Mouse (Mus musculus) frontal cortex, postnatal 10 days (tissue): Measurements from ENCODE around the gene Kank2.
"Not testable (repeated sequence)": the region's sequence is repeated elsewhere in the genome, so short reads cannot be mapped to it uniquely, and the experiment has no call there.

Experiments
- DNase-seq, 2 experiments: peaks; one replicate each; pipeline ENCODE4 v3.0.0; 2022; ENCODE audit warnings: low spot score in 2 of 2, mixed read lengths in 1 of 2

Kank2 gene

DNA sequence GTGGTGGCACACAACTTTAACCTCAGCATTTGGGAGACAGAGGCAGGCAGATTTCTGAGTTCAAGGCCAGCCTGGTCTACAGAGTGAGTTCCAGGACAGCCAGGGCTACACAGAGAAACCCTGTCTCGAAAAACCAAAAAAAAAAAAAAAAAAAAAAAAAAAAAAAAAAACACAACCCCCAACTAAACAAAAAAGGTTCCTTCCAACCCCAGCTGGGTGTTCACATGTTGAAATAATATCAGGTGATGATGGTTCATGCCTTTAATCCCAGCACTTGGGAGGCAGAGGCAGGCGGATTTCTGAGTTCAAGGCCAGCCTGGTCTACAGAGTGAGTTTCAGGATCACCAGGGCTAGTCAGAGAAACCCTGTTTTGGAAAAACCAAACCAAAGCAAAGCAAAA, 12.2 kb downstream of the Kank2 start:
- not testable (repeated sequence) for DNase-seq

GRCm38 (mm10) chr9:21784517-21785307, 13.8 kb downstream of the Kank2 start:
- no peak for DNase-seq

DNA sequence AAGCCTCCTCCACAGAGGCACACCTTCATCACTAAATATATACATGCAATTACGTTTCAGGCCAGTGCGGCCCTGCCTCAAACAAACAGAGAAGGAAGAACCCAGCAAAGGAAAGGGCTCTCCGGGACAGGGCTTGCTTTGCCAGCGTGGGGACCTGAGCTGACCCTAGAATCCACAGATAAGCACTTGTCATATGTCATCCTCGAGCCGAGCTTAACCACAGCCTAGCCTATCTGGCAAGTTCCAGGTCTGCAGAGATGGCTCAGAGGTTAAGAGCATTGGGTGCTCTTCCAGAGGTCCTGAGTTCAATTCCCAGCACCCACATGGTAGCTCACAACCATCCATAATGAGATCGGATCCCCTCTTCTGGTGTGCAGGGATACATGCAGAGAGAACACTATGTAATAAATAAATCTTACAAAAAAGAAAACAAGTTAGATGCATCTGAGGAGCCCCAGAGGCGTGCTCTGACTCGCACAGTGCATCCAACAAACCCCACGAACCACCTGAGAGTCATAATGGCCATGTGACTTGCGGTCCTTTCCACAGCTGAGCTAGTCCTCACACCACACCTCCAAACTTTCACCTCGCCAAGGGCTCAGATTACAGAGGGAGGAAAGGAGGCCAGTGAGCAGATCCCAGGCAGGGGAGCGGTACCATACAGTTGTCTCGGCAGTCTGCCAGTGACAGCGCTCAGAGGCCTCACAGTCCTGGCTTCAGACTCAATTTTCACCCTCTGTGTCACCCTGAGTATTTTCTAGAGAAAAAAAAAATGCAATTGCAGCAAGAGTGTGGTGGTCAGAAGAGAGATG, 16.7 kb downstream of the Kank2 start:
- no peak for DNase-seq

- no peak for DNase-seq
Observed at GRCm38 (mm10) chr9:21777726-21778125, 20.8 kb downstream of the Kank2 start.

DNA sequence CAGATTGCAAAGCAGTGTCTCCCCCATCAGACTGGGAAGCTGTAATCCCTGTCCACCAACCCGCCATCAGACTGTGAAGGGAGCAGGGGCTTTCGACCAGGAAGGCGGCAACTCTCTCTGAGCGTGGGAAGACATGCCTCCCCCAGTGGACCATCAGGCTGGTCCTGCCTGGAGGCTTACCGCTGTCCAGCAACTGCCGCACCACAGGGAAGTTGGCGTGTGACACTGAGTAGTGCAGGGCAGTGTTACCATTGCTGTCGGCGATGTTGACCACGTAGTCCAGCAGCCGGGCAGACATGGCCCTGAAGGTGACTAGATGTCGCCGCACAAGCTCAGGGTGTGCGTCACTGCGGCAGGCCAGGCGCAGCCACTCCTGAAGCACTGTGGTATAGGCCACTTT, 24.2 kb downstream of the Kank2 start:
- no peak for DNase-seq

- not testable (repeated sequence) for DNase-seq
Observed at GRCm38 (mm10) chr9:21773396-21773795, 25.1 kb downstream of the Kank2 start.

DNA sequence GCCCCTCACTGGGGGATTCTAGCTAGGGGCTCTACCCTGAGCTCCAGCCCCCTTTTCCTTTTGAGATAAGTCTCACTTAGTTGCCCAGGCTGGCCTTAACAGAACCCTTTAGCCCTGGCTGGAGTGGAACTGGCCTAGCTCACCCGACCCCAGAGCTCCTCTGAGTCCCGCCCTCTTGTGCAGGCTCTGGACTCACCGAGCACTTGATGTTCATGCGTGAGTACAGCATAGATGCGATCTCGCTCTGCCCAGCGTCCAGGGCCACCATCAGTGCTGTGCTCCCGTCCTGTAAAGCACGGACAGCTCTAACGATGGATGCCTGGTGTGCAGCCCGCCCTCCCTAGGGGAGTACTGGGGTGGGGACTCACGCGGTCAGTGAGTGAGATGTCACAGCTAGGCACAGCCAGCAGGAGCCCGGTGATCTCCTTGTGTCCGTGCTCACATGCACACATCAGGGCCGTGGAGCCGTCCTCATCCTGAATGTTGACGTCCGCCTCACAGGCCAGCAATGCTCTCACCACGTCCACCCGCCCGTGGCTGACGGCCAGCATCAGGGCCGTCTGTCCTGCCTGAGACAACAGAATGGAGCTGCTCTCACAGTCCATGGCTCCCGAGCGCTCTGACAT, 28.9 kb downstream of the Kank2 start:
- DNase-seq, result no peak

- DNase-seq, result no peak
Observed at GRCm38 (mm10) chr9:21768511-21769411, 29.8 kb downstream of the Kank2 start.

DNA sequence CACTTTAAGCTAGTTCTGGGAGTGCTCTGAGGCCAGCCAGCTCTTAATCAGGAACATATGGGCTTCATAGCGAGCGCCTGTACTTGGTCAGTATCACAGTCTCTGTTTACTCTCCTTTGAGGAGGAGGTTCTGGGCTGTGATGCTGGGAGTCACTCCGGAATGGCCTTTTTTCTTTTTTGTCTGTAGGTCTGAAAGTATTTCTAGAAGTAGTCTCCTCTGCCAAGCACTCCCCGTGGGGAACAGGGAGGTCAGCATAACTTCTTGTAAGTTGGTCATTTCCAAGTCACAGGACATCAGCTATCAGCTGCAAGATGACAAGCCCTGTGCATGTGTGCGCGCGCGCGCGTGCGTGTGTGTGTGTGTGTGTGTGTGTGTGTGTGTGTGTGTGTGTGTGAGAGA, 30.6 kb downstream of the Kank2 start:
- no peak for DNase-seq

DNA sequence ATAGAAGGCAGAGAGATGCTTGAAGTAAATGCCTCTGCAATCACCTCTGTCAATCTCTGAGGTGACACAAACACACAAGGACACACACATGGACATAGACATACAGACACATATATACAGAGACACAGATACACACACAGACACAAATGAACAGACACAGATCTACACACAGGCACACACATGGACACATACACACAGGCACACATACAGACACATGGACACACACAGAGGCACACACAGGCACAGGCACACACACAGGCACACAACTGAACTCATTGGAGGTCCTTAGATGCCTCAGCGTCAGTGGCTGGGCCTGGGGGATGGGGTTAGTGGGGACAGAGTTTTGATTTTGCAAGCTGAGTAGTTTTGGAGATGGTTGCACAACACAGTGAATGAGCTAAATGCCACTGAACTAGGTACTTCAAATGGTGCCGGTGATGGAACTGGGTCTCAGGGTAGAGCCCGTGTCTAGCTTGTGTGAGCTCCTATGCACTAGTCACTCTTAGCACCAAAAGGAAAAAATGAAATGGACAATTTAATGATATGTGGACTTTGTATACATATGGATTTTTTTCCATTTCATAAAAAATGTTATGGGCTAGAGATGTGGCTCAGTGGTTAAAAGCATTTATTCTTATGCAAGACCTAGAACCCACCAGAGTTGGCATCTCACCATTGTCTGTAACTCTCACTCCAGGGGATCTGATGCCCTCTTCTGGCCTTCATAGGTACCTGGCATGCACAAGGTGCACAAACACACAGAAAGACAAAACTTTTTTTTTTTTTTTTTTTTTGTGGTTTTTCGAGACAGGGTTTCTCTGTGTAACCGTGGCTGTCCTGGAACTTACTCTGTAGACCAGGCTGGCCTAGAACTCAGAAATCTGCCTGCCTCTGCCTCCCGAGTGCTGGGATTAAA, 34.2 kb downstream of the Kank2 start:
- DNase-seq, result no peak

GRCm38 (mm10) chr9:21762135-21762534, 36.4 kb downstream of the Kank2 start:
- DNase-seq, result no peak

DNA sequence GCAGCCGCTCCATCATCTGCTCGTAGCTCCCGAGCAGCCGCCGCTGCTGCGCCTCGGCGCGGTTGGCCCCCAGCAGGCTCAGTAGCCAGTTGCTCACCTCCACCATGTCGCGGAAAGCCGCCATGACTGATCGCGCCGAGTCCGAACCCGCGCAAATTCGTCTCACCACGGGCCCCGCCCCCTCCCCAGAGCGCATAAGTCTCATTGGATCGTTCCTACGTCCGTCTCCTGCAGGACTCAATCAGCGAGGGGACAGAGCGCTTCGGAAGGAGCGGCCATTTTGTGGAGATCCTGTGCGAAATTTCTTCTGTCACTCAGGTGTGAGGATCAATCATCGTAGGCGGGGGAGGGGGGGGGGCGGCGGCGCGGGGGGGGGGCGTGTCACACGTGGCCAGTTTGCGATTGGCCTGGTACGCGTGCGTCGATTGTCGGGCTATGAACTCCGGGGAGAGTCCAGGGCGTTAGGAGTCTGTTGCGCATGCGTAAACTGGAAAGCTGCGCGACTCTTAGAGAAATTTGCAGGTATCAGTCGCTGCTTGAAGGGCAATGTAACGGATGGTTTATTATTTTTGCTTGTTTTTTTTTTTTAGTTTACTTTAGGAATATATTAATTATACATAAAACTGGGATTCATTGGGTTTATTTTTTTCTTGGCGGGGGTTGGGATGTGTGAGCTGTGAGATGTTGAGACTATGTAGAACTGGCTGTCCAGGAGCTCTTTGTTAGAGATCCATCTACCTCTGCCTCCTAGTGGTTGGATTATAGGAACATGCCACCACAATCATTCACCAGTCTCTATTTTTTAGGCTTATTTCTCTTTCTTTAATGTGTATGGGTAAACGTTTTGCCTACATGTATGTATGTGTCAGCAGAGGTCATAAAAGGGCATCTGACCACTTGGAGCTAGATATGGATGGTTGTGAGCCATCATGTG, 38.1 kb downstream of the Kank2 start, which contains the start of gene Spc24:
Gene Spc24, minus strand, starts transcription at position 149 of the 934 bp plus-strand sequence.
- DNase-seq, result peak; percentile 91 to 95

GRCm38 (mm10) chr9:21759718-21760117, 38.8 kb downstream of the Kank2 start:
- DNase-seq, result no peak

- DNase-seq, result no peak
Observed at GRCm38 (mm10) chr9:21758576-21759529, 39.7 kb downstream of the Kank2 start.

DNA sequence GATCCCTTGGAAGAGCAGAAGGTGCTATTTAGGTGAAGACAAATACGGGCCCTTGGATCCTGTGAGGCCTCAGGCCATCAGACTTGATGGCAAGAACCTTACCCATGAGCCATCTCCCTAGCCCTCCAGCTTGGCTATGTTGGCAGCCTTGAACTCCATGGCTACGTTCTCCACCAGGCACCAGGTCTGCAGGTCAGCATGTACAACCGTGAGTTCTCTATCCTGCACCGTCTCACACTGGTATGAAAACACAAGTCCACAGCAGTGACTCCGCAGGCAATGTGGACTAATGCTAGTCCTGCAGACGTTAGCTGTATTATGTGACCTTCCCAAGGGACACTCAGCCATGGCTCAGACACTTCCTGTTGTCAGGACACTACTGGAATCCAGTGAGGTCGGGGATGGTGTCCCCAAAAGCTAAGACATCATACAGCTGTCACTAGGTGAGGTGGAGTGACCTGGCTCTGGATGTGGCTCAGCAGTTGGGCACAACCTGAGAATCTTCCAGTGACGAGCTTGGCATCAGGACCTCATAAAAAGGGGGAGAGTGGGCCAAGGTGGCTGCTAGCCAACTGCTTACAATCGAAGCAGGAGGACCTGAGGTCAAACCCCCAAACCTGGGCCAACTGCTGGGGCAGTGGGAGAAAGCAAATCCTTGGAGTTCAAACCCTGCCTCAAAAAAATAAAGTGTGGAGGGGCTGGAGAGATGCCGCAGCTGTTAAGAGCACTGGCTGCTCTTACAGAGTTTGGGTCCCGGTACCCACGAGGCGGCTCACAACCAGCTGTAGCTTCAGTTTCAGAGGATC, 43.8 kb downstream of the Kank2 start:
- DNase-seq, result no peak

DNA sequence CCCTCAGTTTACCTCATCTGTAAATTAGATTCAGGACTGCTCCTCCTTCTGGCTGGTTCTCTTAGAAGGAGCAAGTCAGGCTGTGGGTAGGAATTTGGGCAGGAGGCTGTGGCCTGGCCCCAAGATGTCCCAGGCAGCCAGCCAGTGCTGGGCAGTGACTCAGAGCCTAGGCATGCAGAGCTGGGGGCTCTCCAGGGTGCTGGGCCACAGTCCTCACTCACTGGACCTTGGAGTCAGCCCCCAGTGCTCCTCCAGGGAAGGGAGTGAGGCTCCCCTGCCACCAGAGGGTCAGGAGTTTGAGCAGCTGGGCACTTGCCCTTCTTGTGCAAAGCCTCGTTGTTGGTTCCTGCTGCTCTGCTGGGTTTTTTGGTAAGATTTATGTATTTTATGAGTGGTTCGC, 44.5 kb downstream of the Kank2 start:
- DNase-seq, result peak in 1 of 2 experiments; percentile 39

GRCm38 (mm10) chr9:21752252-21752792, 46.2 kb downstream of the Kank2 start:
- DNase-seq, result no peak
